Mouse (Mus musculus): ENCODE measurements around the gene Npcd.
A peak's percentile ranks its signal among the peaks of the same experiment; 100 is the strongest.
"Not testable (repeated sequence)": the region's sequence is repeated elsewhere in the genome, so short reads cannot be mapped to it uniquely, and the experiment has no call there.

Gene Npcd

DNA sequence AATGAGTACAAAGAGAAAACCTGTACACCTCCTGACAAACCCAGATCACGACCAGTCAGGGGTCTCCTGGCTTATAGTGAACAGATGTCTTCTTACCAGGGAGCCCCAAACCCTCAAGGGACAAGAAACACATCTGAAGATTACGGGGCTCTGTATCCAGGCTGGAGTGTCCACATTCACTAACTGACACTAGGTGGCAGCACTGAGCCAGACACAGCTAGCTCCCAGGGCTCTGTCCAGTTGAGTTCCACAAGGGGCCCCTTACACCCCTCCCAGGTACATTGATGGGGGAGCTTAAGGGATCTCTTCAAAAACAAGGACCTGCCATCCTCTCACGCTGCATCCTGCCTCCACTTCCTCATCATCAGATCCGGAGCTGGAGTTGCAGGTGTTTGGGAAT, 3.6 kb downstream of the Npcd start:
- DNase-seq (ENCODE audit: low read depth) = peak; percentile 93

DNA sequence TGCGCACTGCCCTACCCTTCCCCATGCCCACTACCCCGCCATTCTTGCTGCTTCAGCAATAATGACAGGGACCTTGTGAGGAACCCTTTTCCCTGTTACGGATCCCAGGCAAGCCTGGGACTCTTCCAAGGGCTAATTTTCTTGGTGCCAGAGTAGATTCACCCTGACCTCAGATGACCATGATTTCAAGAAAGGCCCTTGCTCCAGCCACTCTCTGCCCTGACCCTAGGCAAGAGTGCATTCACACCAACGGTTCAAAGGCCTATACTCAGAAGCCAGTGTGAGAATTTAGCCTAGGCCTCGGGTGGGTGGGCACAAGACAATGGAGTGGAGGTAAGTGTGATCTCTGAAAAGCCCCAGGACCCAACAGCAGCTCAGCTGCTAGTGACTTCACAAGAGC, 4.6 kb downstream of the Npcd start:
- no peak for DNase-seq (ENCODE audit: low read depth)

- DNase-seq (ENCODE audit: low read depth) = peak; percentile 39
These were observed 5.5 kb downstream of the Npcd start for GRCm38 (mm10) chr15:79828366-79829035.

DNA sequence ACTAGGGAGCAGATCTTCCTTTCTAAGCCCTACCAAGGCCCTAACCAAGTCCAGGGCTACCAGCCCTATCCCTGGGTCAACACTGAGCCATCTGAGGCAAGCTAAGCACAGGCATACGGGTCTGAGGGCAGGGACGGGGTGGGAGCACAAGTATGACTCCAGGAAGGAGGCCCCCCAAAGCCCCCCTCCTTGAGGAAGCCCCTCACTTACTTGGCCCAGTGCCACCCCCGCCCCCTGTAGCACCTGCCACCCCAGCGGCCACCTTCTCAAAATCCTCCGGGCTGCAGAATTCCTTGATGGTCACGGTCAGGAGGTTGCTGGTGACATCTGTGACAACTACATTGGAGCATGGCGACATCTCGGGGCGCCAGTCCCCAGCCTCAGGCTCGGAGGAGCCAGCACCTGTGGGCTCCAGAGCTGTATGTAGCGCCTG, 6.2 kb downstream of the Npcd start:
- DNase-seq (ENCODE audit: low read depth) = no peak

GRCm38 (mm10) chr15:79827061-79827777, 6.8 kb downstream of the Npcd start:
- DNase-seq (ENCODE audit: low read depth) = no peak

GRCm38 (mm10) chr15:79826221-79826935, 7.7 kb downstream of the Npcd start:
- no peak for DNase-seq (ENCODE audit: low read depth)

- DNase-seq (ENCODE audit: low read depth) = peak; percentile 59
These were observed 8.8 kb downstream of the Npcd start for GRCm38 (mm10) chr15:79825146-79825825.

GRCm38 (mm10) chr15:79823588-79824280, 10.3 kb downstream of the Npcd start:
- peak; percentile 39 for DNase-seq (ENCODE audit: low read depth)

GRCm38 (mm10) chr15:79822265-79823199, 11.5 kb downstream of the Npcd start:
- DNase-seq (ENCODE audit: low read depth) = peak; percentile 29

- peak; percentile 55 for DNase-seq (ENCODE audit: low read depth)
These were observed 15.7 kb downstream of the Npcd start for GRCm38 (mm10) chr15:79818325-79818724.

DNA sequence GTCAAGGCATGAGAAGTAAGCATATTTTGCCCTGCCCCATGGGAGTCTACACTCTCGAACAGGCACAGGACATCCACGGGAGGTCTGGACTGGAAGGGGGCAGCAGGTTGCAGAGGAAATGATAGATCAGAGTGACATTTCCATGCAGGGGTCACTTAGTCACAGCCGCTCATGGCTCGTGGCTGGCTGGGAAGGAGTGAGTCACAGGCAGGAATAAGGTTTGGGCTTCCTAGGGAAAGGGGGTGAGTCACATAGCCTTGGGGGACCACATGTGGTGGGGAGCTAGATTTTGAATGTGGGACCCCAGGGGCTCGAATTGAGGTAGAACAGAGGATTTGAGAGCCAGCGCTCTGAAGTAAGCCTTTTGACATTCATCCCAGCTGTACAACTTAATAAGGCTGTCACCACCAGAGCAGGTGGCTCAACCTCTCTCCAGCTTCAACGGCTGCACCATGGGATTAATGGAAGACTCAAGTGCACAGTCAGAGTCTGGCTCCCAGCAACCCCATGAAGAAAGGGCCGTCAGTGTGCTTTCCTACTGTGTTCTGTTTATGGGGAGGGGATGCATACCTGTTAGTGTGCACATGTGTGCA, 20.3 kb downstream of the Npcd start:
- peak; percentile 84 for DNase-seq (ENCODE audit: low read depth)

GRCm38 (mm10) chr15:79812840-79813239, 21.2 kb downstream of the Npcd start:
- DNase-seq (ENCODE audit: low read depth) = not testable (repeated sequence)

DNA sequence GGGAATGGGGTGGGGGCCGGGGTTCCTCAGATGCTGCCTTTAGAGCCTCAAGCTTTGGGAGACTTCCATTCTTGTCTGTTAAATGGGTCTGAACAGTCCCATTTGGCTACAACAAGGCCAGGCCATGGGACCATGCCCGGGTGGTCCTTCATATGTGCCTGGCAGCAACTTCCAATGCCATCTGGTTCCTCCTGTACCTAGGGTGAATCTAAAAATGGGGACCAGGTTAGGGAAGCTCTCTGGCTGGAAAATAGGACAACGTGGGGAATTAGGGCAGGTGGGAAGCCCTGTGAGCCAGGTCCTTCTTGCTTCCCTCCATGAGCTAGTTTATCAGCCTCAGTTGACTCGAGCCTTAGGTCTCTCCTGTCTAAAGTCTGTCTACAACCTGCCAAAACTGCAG, 23.0 kb downstream of the Npcd start:
- DNase-seq (ENCODE audit: low read depth) = no peak

GRCm38 (mm10) chr15:79810061-79810460, 24.0 kb downstream of the Npcd start:
- DNase-seq (ENCODE audit: low read depth) = no peak

DNA sequence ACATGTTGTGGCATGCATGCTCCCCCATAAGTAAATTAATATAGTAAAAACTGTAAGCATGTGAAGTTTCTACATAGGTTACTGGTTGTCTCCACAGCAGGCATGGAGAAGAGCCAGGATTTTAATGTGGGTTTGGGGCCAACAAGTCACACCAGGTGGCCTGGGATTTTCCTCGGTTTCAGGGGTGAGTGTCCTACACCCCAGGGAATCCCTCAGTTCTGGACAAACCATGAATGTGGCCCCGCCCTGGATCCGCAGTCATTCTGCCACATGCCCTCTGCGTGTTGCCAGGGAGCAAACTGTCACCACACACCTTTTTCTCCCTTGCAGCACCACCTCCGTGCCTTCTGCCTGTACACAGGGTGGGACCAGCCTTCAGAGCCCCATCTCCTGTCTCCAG, 25.4 kb downstream of the Npcd start:
- no peak for DNase-seq (ENCODE audit: low read depth)

- DNase-seq (ENCODE audit: low read depth) = peak; percentile 78
These were observed 25.9 kb downstream of the Npcd start for GRCm38 (mm10) chr15:79808114-79808513.

- no peak for DNase-seq (ENCODE audit: low read depth)
These were observed 27.0 kb downstream of the Npcd start for GRCm38 (mm10) chr15:79807050-79807449.

DNA sequence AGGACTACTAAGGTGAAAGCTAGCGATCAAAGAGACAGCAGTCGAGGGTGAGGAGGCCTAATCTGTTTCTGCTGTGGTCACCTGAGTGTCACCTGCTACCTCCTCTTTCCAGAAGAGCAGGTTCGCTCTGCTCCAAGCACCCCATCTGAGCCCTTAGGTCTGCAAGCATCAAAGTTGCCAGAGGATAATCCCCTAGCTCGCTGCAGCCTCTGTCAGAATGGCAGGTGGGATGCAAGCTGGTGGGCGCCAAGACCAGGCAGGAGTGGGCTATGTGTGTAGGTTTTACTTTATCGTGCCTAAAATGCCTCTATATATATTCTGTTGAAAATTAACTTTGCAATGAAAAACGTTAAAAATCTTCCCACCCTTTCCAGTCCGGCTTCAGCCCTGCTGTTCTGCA, 28.8 kb downstream of the Npcd start:
- no peak for DNase-seq (ENCODE audit: low read depth)

DNA sequence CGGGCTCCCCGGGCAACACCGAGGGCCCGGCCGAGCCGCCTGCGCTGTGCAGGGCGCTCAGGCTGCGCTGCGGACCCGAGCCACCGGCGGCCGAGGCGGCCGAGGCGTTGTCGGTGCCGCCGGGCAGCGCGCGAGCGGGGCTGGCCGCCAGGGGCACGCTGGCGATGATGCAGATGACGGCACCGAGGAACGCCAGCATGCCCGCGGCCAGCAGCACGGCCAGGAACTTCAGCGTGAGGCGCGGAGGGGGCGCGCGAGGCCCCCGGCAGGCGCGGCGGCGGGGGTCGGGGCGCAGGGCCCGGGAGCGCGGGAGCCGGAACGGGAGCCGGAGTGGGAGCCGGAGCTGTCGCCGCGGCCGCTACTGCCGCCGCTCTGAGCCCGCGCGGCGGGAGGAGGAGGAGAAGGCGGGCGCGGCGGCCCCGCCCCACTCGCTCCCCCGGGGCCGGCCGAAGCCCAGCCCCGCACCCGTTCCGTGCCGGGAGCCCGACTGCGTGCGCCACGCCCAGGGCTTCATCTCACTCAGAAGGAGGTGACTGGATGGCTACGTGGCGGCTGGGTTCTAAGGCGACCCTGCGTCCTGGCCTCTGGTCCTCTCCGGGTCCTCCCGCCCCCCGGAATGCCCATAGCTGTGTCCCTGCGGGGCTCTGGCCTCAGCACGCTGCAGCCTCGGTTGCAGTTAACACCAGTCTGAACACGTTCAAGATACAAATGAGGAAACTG, 29.5 kb downstream of the Npcd start, which contains the start of gene Nptxr:
TSS of gene Nptxr (minus strand) at position 415 of the 720 bp plus-strand sequence.
- DNase-seq (ENCODE audit: low read depth) = peak; percentile 81

Data from NIH3T3 (cell line).